Mouse (Mus musculus) left cerebral cortex, adult 11 months (tissue): ENCODE measurements around the gene Tbc1d8b.

ENCODE experiments used
- DNase-seq: peaks from one replicate; pipeline ENCODE4 v3.0.0; 2022; ENCODE audit warnings: low spot score

Gene Tbc1d8b

GRCm38 (mm10) chrX:139780988-139781387, 96.2 kb downstream of the Tbc1d8b start:
- DNase-seq = no peak

GRCm38 (mm10) chrX:139781563-139781962, 96.8 kb downstream of the Tbc1d8b start:
- no peak for DNase-seq

- DNase-seq = no peak
Measured at GRCm38 (mm10) chrX:139782278-139783044, 97.7 kb downstream of the Tbc1d8b start, which contains the start of gene Ripply1. Ripply1 (minus strand) TSS chrX:139782353.

- DNase-seq = no peak
Measured at GRCm38 (mm10) chrX:139783045-139783422, 98.2 kb downstream of the Tbc1d8b start.

- DNase-seq = no peak
Measured at GRCm38 (mm10) chrX:139785764-139786163, 101.0 kb downstream of the Tbc1d8b start.

GRCm38 (mm10) chrX:139794072-139794845, 109.5 kb downstream of the Tbc1d8b start:
- DNase-seq = no peak

- no peak for DNase-seq
Measured at GRCm38 (mm10) chrX:139796037-139796436, 111.2 kb downstream of the Tbc1d8b start.

- DNase-seq = no peak
Measured at GRCm38 (mm10) chrX:139797875-139798274, 113.1 kb downstream of the Tbc1d8b start.

GRCm38 (mm10) chrX:139799953-139800352, 115.2 kb downstream of the Tbc1d8b start:
- DNase-seq = no peak

GRCm38 (mm10) chrX:139800406-139800878, 115.6 kb downstream of the Tbc1d8b start, which contains the start of gene Cldn2:
Cldn2 (plus strand) TSS chrX:139800828.
- no peak for DNase-seq
